8 mouse cellular contexts compared by ENCODE assay signal in genomic region chr10:76664156-76665115, GRCm38 (mm10). TPM values are rescaled to one million over a fixed set of nuclear protein-coding genes. Genes with fewer than 3 reads are reported as not detected.
DNase-seq lines count a peak whose midpoint lies in the region; ATAC-seq lines count a peak whose summit lies in the region.
"Had no signal": no experiment of that assay in that cellular context is flagged by ENCODE, and none has a peak within 500 bp of the region (broad histone marks: within the 10 kb centered on the region; RNA-seq: fewer than 3 reads in every experiment).

No protein-coding gene starts in this region.

- no peaks in the 10 kb centered on the region for H3K9me3 ChIP-seq in lung, embryonic 15.5 days

- ATAC-seq in lung, embryonic 15.5 days (ENCODE audit: borderline replicate concordance, extremely low read depth, low FRiP score, low TSS enrichment) = peak; percentile 94

- intact Hi-C loops in heart, postnatal 25 days (cut with DNase I) = no loop called here

- peaks cover 13% of the 10 kb centered on the region; the same call in 1 of the 2 replicates for H3K4me1 ChIP-seq in lung, embryonic 15.5 days

- H3K9ac ChIP-seq in lung, embryonic 15.5 days = no peak overlapping the region
- H3K9ac ChIP-seq: liver, embryonic 14.5 days had no signal

- WGBS in lung, embryonic 15.5 days = 49% methylated on average over 20 of the region's 20 CpGs

- peak overlapping the region; percentile 81 for H3K27ac ChIP-seq in lung, embryonic 15.5 days
- H3K27ac ChIP-seq: liver, embryonic 14.5 days had no signal

- no peak overlapping the region for H3K4me3 ChIP-seq in lung, embryonic 15.5 days

- peak; percentile 41 to 79 for DNase-seq in adrenal gland, adult (ENCODE audit: inconsistent age in 2 of 2, low spot score in 1 of 2)
- peak; percentile 87 to 89 for DNase-seq in cerebellum, postnatal 10 days
- DNase-seq in heart, postnatal 25 days (ENCODE audit: low spot score) = peak; percentile 69
- DNase-seq in urinary bladder, postnatal 36 days (ENCODE audit: low spot score in 2 of 2) = peak; percentile 55 to 87
- DNase-seq in left cerebral cortex, adult 8-10 months (ENCODE audit: low spot score in 2 of 2) = no peak
- no peak for DNase-seq in layer of hippocampus, postnatal 25 days (ENCODE audit: extremely low spot score in 1 of 2, low spot score in 1 of 2)

- no peaks in the 10 kb centered on the region for H3K36me3 ChIP-seq in lung, embryonic 15.5 days

- no peaks in the 10 kb centered on the region for H3K27me3 ChIP-seq in lung, embryonic 15.5 days

- H3K4me2 ChIP-seq in lung, embryonic 15.5 days = no peak overlapping the region

RNA-seq across cellular contexts. Expression of gene Col6a2, which starts 41.0 kb away (rescaled TPM):
- 100 to 1,000 TPM in 1 of 2 experiments, 10 to 100 TPM in 1; 94.0 to 106 TPM for total RNA-seq in heart, postnatal 25 days (2021)
- polyA plus RNA-seq in lung, embryonic 15.5 days (2015; fragmentation: Nextera tagmentation; extraction: Ambion mirVana) = 287 and 298 TPM in 2 replicates
- 10 to 100 TPM; 11.0 to 13.7 (median 11.7) TPM for total RNA-seq in left cerebral cortex, adult 8-10 months (2022)
- 1 to 10 TPM; 5.0 to 6.1 TPM for total RNA-seq in layer of hippocampus, postnatal 25 days (2021)

Comparison
In these comparisons a context has a peak if more than half of its experiments do, and no peak if none do; other contexts are left out.
1. DNase-seq: peak in adrenal gland, adult (2 of 2), cerebellum, postnatal 10 days (2 of 2), heart, postnatal 25 days (single experiment) and urinary bladder, postnatal 36 days (2 of 2); none in left cerebral cortex, adult 8-10 months (0 of 2) and layer of hippocampus, postnatal 25 days (0 of 2).
2. RNA of gene Col6a2, which starts 41.0 kb away (total RNA-seq): 94.0 to 106 TPM in heart, postnatal 25 days; 11.0 to 13.7 TPM in left cerebral cortex, adult 8-10 months and 5.0 to 6.1 TPM in layer of hippocampus, postnatal 25 days; every median in the first group is over 4 times any median in the second.